Mouse (Mus musculus): Measurements from ENCODE around the gene Met.

- no peak for TF ChIP-seq CTCF (IDR thresholded peaks at IDR 0.05; ENCODE audit: low read depth)
- no peak for TF ChIP-seq EP300 (optimal IDR thresholded peaks at IDR 0.05)
Measured at GRCm38 (mm10) chr6:17491502-17491901, 27.9 kb downstream of the Met start.
